Mouse (Mus musculus): ENCODE measurements around the gene Gprc5b. TPM values are rescaled to one million over a fixed set of nuclear protein-coding genes. Genes with fewer than 3 reads are reported as not detected.

Gprc5b gene
- polyA plus RNA-seq, 1 experiment, result 3.6 TPM

GRCm38 (mm10) chr7:118971499-118971898 lies 23.5 kb downstream of the Gprc5b start:
- 88% methylated on average over 8 of the region's 8 CpGs for WGBS
- H3K4me1 ChIP-seq (ENCODE audit: control insufficient read depth, insufficient read depth, insufficient read length, low read length), result no peaks in the 10 kb centered on the region
- TF ChIP-seq POLR2A (IDR thresholded peaks at IDR 0.05; ENCODE audit: low read depth, low read length) (no peak), CTCF (IDR thresholded peaks at IDR 0.05; ENCODE audit: extremely low read depth, insufficient read length, insufficient replicate concordance, low read depth, low read length) (no peak)
- H3K27ac ChIP-seq (ENCODE audit: insufficient read depth, low read depth, low read length), result no peak overlapping the region
- no peaks in the 10 kb centered on the region for H3K27me3 ChIP-seq (ENCODE audit: control insufficient read depth, insufficient read depth, low read length)
- no peak overlapping the region for H3K4me3 ChIP-seq (ENCODE audit: low read depth, low read length)
- H3K36me3 ChIP-seq (ENCODE audit: control insufficient read depth, insufficient read depth, low read length), result no peaks in the 10 kb centered on the region

DNA sequence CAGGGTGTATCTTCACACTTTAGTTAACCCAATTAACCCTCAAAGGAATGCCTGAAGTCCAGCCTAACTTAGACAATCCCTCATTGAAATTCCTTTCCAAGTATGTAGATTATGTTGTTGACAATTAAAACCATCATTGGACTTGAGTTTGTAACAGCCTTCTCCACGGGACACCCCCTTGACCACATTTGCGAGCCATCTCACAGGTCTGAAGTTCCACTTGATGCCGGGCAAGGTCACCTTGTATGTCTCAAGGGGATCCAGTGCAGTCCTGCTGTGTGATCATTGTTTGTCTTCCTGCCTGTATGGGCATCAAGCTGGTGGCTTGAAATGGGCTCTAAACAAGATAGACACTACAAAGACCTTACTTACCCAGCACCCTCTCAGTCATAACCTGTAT lies 26.1 kb downstream of the Gprc5b start:
- Histone ChIP-seq H3K27me3 (ENCODE audit: control insufficient read depth, insufficient read depth, low read length) (no peaks in the 10 kb centered on the region), H3K36me3 (ENCODE audit: control insufficient read depth, insufficient read depth, low read length) (no peaks in the 10 kb centered on the region), H3K4me1 (ENCODE audit: control insufficient read depth, insufficient read depth, insufficient read length, low read length) (no peaks in the 10 kb centered on the region), H3K4me3 (ENCODE audit: low read depth, low read length) (no peak overlapping the region), H3K27ac (ENCODE audit: insufficient read depth, low read depth, low read length) (no peak overlapping the region)
- TF ChIP-seq CTCF (IDR thresholded peaks at IDR 0.05; ENCODE audit: extremely low read depth, insufficient read length, insufficient replicate concordance, low read depth, low read length) (no peak), POLR2A (IDR thresholded peaks at IDR 0.05; ENCODE audit: low read depth, low read length) (no peak)
- WGBS, result 89% methylated on average over 3 of the region's 3 CpGs

GRCm38 (mm10) chr7:118965198-118965597 lies 29.8 kb downstream of the Gprc5b start:
- no peaks in the 10 kb centered on the region for H3K4me1 ChIP-seq (ENCODE audit: control insufficient read depth, insufficient read depth, insufficient read length, low read length)
- TF ChIP-seq POLR2A (IDR thresholded peaks at IDR 0.05; ENCODE audit: low read depth, low read length) (no peak), CTCF (IDR thresholded peaks at IDR 0.05; ENCODE audit: extremely low read depth, insufficient read length, insufficient replicate concordance, low read depth, low read length) (no peak)
- 47% methylated on average over 7 of the region's 7 CpGs for WGBS
- no peak overlapping the region for H3K4me3 ChIP-seq (ENCODE audit: low read depth, low read length)
- H3K36me3 ChIP-seq (ENCODE audit: control insufficient read depth, insufficient read depth, low read length), result no peaks in the 10 kb centered on the region
- H3K27ac ChIP-seq (ENCODE audit: insufficient read depth, low read depth, low read length), result no peak overlapping the region
- H3K27me3 ChIP-seq (ENCODE audit: control insufficient read depth, insufficient read depth, low read length), result no peaks in the 10 kb centered on the region

DNA sequence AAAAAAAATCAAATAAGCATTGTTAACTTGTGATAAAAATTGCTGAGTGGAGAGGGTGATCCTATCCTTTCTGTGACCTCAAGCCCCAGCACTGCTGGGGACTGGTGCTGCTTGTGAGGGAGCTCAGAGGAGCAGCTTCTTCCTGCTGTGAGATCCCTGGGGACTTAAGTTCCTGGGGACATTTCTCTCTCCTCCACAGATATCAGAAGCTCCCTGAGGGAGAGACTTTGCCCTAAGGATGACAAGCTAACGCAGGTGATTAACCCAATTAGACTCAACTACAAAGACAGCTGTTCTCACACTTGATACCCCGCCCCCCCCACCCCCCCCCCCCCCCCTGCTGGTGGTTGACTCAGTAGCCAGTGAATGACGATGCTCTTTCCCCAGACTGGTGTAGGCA lies 30.2 kb downstream of the Gprc5b start:
- H3K27me3 ChIP-seq (ENCODE audit: control insufficient read depth, insufficient read depth, low read length), result no peaks in the 10 kb centered on the region
- H3K4me1 ChIP-seq (ENCODE audit: control insufficient read depth, insufficient read depth, insufficient read length, low read length), result no peaks in the 10 kb centered on the region
- no peaks in the 10 kb centered on the region for H3K36me3 ChIP-seq (ENCODE audit: control insufficient read depth, insufficient read depth, low read length)
- no peak overlapping the region for H3K27ac ChIP-seq (ENCODE audit: insufficient read depth, low read depth, low read length)
- no peak overlapping the region for H3K4me3 ChIP-seq (ENCODE audit: low read depth, low read length)
- TF ChIP-seq CTCF (IDR thresholded peaks at IDR 0.05; ENCODE audit: extremely low read depth, insufficient read length, insufficient replicate concordance, low read depth, low read length) (no peak), POLR2A (IDR thresholded peaks at IDR 0.05; ENCODE audit: low read depth, low read length) (no peak)
- 5% methylated on average over 3 of the region's 3 CpGs for WGBS

GRCm38 (mm10) chr7:118959209-118959608 lies 35.8 kb downstream of the Gprc5b start:
- no peak overlapping the region for H3K27ac ChIP-seq (ENCODE audit: insufficient read depth, low read depth, low read length)
- WGBS, result 78% methylated on average over 7 of the region's 7 CpGs

DNA sequence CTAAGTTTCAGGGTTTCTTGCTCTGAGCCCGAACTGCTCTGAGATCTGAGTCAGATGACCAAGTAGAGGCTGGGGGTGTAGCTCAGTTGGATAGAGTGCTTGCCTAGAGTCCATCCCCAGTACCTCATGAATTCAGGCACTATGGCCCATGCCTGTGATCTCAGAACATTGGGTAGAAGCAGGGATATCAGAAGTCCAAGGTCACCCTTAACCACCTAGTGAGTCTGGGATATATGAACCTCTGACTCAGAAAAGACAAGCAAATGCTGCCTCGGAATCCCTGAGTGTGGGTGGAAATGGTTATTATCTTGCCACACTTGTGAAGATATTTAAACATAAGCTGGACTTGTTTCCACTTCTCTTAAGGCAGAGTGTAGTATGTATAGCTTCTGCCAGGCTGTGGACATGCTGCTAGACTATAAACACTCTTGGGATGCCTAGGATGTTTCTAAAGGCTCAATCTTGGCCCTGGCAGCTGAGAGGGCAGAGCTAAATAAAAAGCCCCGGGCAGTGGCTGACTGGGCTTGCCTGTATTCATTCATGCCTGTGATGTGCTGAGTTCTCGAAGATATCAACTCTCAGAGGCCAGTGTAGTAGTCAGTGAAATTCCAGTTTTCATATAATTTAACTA lies 38.3 kb downstream of the Gprc5b start:
- Histone ChIP-seq H3K36me3 (ENCODE audit: control insufficient read depth, insufficient read depth, low read length) (no peaks in the 10 kb centered on the region), H3K27me3 (ENCODE audit: control insufficient read depth, insufficient read depth, low read length) (no peaks in the 10 kb centered on the region), H3K4me3 (ENCODE audit: low read depth, low read length) (no peak overlapping the region), H3K4me1 (ENCODE audit: control insufficient read depth, insufficient read depth, insufficient read length, low read length) (peaks cover 10% of the 10 kb centered on the region; the same call in 1 of the 2 replicates), H3K27ac (ENCODE audit: insufficient read depth, low read depth, low read length) (no peak overlapping the region)
- TF ChIP-seq POLR2A (IDR thresholded peaks at IDR 0.05; ENCODE audit: low read depth, low read length) (no peak), CTCF (IDR thresholded peaks at IDR 0.05; ENCODE audit: extremely low read depth, insufficient read length, insufficient replicate concordance, low read depth, low read length) (no peak)
- 71% methylated on average over 4 of the region's 4 CpGs for WGBS

More at GRCm38 (mm10) chr7:118959209-118959608, 35.8 kb downstream of the Gprc5b start:
- no peak overlapping the region for H3K4me3 ChIP-seq (ENCODE audit: low read depth, low read length)
- peaks cover 1% of the 10 kb centered on the region; the same call in 1 of the 2 replicates for H3K4me1 ChIP-seq (ENCODE audit: control insufficient read depth, insufficient read depth, insufficient read length, low read length)
- H3K27me3 ChIP-seq (ENCODE audit: control insufficient read depth, insufficient read depth, low read length), result no peaks in the 10 kb centered on the region
- no peaks in the 10 kb centered on the region for H3K36me3 ChIP-seq (ENCODE audit: control insufficient read depth, insufficient read depth, low read length)
- no peak for TF ChIP-seq POLR2A (IDR thresholded peaks at IDR 0.05; ENCODE audit: low read depth, low read length)
- no peak for TF ChIP-seq CTCF (IDR thresholded peaks at IDR 0.05; ENCODE audit: extremely low read depth, insufficient read length, insufficient replicate concordance, low read depth, low read length)

DNA sequence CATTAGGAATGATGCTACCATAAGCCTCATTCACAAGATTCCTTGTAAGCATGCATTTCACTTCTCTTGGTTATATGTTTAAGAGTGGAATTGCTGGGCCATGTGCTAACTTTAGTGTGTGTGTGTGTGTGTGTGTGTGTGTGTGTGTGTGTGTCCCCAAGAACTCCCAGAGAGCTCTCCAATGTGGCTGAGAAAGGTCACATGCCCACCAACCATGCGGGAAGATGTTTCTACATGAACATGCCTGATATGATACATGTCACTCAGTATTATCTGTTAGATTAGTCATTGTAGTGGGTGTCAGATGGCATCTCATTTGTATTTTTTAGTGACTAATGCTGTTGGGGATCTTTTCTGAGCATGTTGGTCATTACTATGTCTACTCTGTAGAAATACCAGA lies 40.0 kb downstream of the Gprc5b start:
- Histone ChIP-seq H3K27ac (ENCODE audit: insufficient read depth, low read depth, low read length) (no peak overlapping the region), H3K36me3 (ENCODE audit: control insufficient read depth, insufficient read depth, low read length) (no peaks in the 10 kb centered on the region), H3K4me1 (ENCODE audit: control insufficient read depth, insufficient read depth, insufficient read length, low read length) (peaks cover 10% of the 10 kb centered on the region; the same call in 1 of the 2 replicates), H3K4me3 (ENCODE audit: low read depth, low read length) (no peak overlapping the region), H3K27me3 (ENCODE audit: control insufficient read depth, insufficient read depth, low read length) (no peaks in the 10 kb centered on the region)
- WGBS, result 92% methylated on average over 1 of the region's 1 CpGs
- no peak for TF ChIP-seq CTCF (IDR thresholded peaks at IDR 0.05; ENCODE audit: extremely low read depth, insufficient read length, insufficient replicate concordance, low read depth, low read length)
- no peak for TF ChIP-seq POLR2A (IDR thresholded peaks at IDR 0.05; ENCODE audit: low read depth, low read length)

Measured in small intestine, adult 2 months (tissue).